Mouse (Mus musculus): ENCODE measurements around the gene Mphosph9. TPM values are rescaled to one million over a fixed set of nuclear protein-coding genes. Genes with fewer than 3 reads are reported as not detected.

The Mphosph9 gene
- polyA plus RNA-seq, 1 experiment from 2014 or later, result 8.7 TPM

DNA sequence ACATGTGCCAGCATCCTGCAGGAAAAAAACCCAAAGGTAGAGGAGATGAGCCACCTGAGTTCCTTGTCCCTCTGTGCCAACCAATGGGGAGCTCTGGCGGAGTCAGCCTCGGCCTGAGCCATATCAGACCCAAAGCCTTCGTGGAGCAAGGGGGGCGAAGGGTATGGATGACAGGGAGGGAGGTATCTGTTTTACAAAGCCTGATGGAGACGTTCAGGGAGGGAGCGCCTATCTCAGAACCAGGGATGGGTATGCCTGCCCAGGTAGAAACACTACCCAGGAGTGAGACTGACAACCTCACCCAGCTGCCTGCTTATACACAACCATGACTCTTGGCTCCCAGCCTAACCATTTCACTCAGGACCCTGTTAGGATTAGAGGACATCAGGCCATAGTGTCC is 111.4 kb downstream of the Mphosph9 start:
- no peak for ATAC-seq
- H3K36me3 ChIP-seq, result peaks cover 25% of the 10 kb centered on the region
- no peaks in the 10 kb centered on the region for H3K9me3 ChIP-seq (replicated peaks)
- H3K4me2 ChIP-seq, result no peak overlapping the region
- H3K4me3 ChIP-seq, result no peak overlapping the region
- no peak overlapping the region for H3K27ac ChIP-seq
- peaks cover 71% of the 10 kb centered on the region for H3K4me1 ChIP-seq
- 70% methylated on average over 6 of the region's 6 CpGs for WGBS (ENCODE audit: insufficient replicate concordance)
- H3K9ac ChIP-seq, result no peak overlapping the region
- no peaks in the 10 kb centered on the region for H3K27me3 ChIP-seq (replicated peaks)

DNA sequence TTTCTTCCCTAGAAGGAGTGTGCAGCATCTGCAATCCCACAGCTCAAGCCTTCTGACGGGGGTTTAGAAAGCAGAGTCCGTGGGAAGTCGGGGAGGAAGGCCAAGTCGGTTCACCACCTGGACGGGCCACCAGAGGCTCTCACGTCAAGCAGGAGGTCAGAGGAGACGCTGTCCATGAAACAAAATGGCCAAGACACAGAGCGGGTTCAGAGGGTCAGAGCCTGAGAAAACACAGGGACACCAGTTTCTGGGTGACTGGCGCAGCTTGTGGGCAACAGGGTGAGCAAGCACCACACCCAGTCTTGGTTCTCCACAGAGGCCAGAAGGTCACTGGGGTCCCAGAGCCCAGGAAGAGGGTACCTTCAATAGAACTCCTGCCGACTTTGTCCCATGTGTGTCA is 112.1 kb downstream of the Mphosph9 start:
- Histone ChIP-seq H3K4me1 (peaks cover 71% of the 10 kb centered on the region), H3K4me3 (no peak overlapping the region), H3K9me3 (replicated peaks) (no peaks in the 10 kb centered on the region), H3K36me3 (peaks cover 25% of the 10 kb centered on the region), H3K9ac (no peak overlapping the region), H3K4me2 (no peak overlapping the region), H3K27ac (0 out of 2 replicates have a peak overlapping the region, but pooled peaks have one; percentile 62), H3K27me3 (replicated peaks) (no peaks in the 10 kb centered on the region)
- no peak for ATAC-seq
- 76% methylated on average over 10 of the region's 10 CpGs for WGBS (ENCODE audit: insufficient replicate concordance)

DNA sequence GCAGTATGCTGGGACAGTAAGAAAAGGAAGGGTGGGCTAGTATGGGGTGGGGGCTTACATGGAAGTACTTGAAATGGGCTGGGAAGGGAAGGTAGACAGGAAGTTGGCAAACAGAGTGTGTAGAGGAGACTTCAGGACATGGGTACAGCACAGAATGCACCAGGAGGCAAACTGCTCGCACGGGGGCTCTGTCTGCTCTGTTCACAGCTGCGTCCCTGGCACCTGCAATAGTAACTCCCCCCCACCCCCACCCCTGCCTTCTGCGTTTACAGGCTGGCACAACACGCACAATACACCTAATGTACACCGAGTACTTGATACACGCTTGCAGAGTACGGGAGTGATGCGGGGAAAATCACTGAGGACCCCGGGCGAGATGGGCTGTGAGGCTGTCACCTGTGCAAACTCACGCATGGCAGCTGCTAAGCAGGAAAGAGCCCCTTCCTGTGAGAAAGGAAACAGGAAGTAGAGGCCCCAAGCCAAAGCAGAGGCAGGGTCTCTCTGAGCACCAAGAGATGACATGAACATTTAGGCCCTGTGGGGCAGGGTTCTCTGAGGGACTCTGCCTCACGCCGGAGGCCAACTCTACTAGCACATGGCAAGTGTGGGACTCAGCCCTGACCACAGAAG is 113.1 kb downstream of the Mphosph9 start:
- H3K4me2 ChIP-seq, result no peak overlapping the region
- no peak for ATAC-seq

DNA sequence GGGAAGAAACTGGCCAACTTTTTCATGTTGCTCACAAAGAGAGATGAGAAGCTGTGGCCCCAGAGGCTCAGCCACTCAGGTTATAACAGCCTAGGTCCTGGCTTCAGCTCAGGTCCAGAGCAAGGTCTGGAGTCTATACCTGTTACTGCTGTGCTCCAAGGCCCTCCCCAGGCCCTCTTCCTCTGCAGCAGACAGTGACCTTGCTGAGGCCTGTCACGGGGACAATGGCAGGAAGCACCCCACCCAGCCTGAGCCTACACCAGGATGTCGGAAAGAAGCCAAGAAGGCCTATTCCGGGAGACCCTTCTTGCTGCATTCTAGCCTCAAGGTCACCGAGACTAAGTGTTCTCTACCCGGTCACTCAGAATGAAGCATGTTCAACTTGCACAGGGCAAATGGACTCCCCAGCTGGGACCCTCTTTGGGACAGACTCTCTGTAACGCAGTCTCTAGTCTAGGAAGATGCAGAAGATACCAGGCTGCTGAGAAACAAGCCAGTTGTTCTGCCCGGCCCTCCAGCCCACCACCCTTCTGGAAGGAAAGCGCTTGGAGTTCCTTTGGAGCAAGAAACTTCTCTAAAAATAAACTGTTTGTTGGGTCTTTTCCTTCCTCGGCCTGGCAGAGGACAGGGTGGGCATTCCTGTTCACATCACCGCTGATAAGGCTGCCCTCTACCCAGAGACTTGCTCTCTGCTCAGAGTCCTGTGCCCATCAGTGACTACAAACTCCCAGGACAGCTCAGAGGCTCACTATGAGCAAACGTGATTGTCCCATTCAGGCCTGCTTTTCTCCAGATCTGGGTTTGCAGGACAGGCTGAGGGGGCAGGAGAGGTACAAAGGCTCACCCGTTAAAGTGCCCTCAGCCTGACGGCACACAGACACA is 113.9 kb downstream of the Mphosph9 start:
- no peak for ATAC-seq
- H3K4me1 ChIP-seq, result peaks cover 85% of the 10 kb centered on the region

More for the DNA sequence above, 113.1 kb downstream of the Mphosph9 start:
- WGBS (ENCODE audit: insufficient replicate concordance), result 50% methylated on average over 14 of the region's 14 CpGs
- Histone ChIP-seq H3K9me3 (replicated peaks) (no peaks in the 10 kb centered on the region), H3K27ac (peak overlapping the region; percentile 62; the same call in 1 of the 2 replicates), H3K4me1 (peaks cover 80% of the 10 kb centered on the region), H3K36me3 (peaks cover 25% of the 10 kb centered on the region), H3K9ac (no peak overlapping the region), H3K4me3 (no peak overlapping the region), H3K27me3 (replicated peaks) (no peaks in the 10 kb centered on the region)

DNA sequence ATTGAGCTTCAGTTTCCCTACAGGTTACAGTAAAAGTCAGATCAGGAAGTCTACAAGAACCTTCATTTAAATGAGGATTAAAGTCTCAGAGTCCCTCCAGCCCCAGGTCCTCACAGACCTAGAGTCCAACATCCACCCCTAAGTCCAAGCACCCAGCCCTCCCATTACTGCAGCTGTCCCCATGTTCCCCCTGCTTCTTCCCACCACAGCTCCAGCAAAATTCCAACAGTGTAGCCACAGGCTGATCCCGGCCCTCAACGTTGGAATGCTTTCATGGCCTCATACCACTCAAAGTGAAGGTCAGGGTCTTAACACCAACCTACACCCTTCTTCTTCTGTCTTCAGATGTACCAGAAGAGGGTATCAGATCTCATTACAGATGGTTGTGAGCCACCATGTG is 116.1 kb downstream of the Mphosph9 start:
- Histone ChIP-seq H3K9me3 (replicated peaks) (no peaks in the 10 kb centered on the region), H3K4me3 (no peak overlapping the region), H3K4me1 (peaks cover 90% of the 10 kb centered on the region), H3K27ac (peak overlapping the region; percentile 53; the same call in 1 of the 2 replicates), H3K27me3 (replicated peaks) (no peaks in the 10 kb centered on the region), H3K9ac (no peak overlapping the region), H3K4me2 (no peak overlapping the region), H3K36me3 (peaks cover 25% of the 10 kb centered on the region)
- no peak for ATAC-seq
- 80% methylated on average over 2 of the region's 2 CpGs for WGBS (ENCODE audit: insufficient replicate concordance)

More for the DNA sequence above, 113.9 kb downstream of the Mphosph9 start:
- WGBS (ENCODE audit: insufficient replicate concordance), result 45% methylated on average over 13 of the region's 13 CpGs
- no peak overlapping the region for H3K4me3 ChIP-seq
- H3K27me3 ChIP-seq (replicated peaks), result no peaks in the 10 kb centered on the region
- H3K36me3 ChIP-seq, result peaks cover 25% of the 10 kb centered on the region
- H3K9me3 ChIP-seq (replicated peaks), result no peaks in the 10 kb centered on the region
- no peak overlapping the region for H3K4me2 ChIP-seq
- 0 out of 2 replicates have a peak overlapping the region, but pooled peaks have one; percentile 45 for H3K27ac ChIP-seq
- H3K9ac ChIP-seq, result no peak overlapping the region

DNA sequence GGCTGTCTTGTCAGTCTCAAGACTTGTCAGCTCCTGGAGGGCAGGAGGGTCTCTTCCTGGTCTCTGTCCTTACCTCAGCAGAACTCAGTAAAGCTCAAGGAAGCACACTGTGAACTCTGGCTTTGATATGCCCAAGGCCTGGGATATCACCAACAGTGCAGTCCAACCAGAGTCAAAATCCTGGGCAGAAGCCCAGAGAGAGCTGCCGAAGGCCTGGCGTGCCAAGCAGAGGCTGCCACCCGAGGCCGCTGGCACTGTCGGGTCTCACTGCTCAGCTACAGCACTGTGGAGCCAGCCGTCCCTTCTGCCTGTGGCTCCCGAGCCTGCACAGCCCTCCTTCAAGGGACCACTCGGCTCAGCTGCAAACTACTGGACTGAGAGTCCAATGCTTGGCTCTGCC is 116.5 kb downstream of the Mphosph9 start:
- Histone ChIP-seq H3K27ac (peak overlapping the region; percentile 53; the same call in 1 of the 2 replicates), H3K4me3 (no peak overlapping the region)
- 78% methylated on average over 8 of the region's 8 CpGs for WGBS (ENCODE audit: insufficient replicate concordance)

DNA sequence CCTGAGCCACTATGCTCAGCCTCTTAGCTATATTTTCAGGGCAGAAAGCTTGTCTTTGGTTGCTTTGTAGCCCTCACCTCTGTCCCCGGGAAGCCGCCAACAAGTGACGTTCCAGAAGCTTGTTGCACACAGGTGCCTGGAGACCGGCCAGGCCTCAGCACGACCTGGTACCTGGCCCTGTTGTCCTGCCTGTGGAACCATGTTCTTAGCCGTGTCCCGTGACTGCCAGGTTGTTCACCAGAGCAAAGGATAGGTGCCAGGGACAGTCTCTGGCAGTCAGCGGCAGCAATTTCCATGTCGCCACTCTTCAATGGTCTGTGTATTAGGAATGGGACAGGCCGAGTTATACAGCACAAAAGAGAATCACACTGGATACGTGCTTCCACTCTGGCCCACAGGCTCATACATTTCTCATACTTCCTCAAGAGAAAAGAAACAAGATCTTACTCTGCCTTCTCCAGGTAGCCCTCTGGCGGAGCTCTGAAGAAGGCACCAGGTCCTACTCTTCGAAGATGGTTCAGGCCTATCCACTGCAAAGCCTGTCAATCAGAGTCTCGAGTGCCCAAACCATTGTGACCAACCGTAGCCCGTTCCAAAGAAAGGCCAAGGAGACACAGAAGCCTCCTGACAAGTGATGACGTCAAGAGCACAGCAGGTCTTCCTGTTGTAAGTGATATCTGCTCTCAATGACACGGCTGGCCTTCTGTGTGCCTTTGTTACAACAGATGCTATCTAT is 117.3 kb downstream of the Mphosph9 start:
- WGBS (ENCODE audit: insufficient replicate concordance), result 59% methylated on average over 18 of the region's 18 CpGs
- peaks cover 90% of the 10 kb centered on the region for H3K4me1 ChIP-seq

More for the DNA sequence above, 116.5 kb downstream of the Mphosph9 start:
- Histone ChIP-seq H3K4me1 (peaks cover 90% of the 10 kb centered on the region), H3K27me3 (replicated peaks) (no peaks in the 10 kb centered on the region), H3K9ac (no peak overlapping the region), H3K4me2 (no peak overlapping the region), H3K9me3 (replicated peaks) (no peaks in the 10 kb centered on the region), H3K36me3 (peaks cover 24% of the 10 kb centered on the region)
- no peak for ATAC-seq

DNA sequence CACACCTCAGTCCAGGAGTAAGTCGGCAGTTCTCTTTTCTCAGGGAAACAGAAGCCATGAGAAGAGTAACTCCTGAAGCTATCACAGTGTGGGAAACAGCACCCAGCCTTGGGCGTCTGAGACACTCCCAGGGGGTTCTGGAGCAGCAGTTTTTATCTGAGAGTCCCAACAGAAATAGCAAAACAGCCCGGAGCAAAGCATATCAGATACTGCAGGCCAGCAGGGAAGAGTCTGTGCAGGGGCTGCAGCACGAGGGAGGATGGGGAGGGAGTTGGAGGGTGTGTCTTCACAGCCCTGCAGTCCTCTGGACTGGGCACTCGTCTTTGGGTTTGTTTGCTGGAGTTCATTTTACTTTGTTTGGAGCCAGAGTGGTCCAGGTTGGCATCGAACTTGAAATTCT is 117.9 kb downstream of the Mphosph9 start:
- H3K27ac ChIP-seq, result peak overlapping the region; percentile 80
- WGBS (ENCODE audit: insufficient replicate concordance), result 24% methylated on average over 6 of the region's 6 CpGs
- H3K4me2 ChIP-seq, result peak overlapping the region; percentile 53
- no peak overlapping the region for H3K4me3 ChIP-seq
- H3K36me3 ChIP-seq, result peaks cover 10% of the 10 kb centered on the region
- peak overlapping the region; percentile 17; the same call in 1 of the 2 replicates for H3K9ac ChIP-seq
- no peaks in the 10 kb centered on the region for H3K27me3 ChIP-seq (replicated peaks)
- no peaks in the 10 kb centered on the region for H3K9me3 ChIP-seq (replicated peaks)
- peaks cover 90% of the 10 kb centered on the region for H3K4me1 ChIP-seq
- ATAC-seq, result peak; percentile 88

More for the DNA sequence above, 117.3 kb downstream of the Mphosph9 start:
- no peaks in the 10 kb centered on the region for H3K9me3 ChIP-seq (replicated peaks)
- ATAC-seq, result no peak
- H3K4me2 ChIP-seq, result peak overlapping the region; percentile 53
- peaks cover 16% of the 10 kb centered on the region for H3K36me3 ChIP-seq
- H3K4me3 ChIP-seq, result no peak overlapping the region
- no peaks in the 10 kb centered on the region for H3K27me3 ChIP-seq (replicated peaks)
- no peak overlapping the region for H3K9ac ChIP-seq
- H3K27ac ChIP-seq, result peak overlapping the region; percentile 80

DNA sequence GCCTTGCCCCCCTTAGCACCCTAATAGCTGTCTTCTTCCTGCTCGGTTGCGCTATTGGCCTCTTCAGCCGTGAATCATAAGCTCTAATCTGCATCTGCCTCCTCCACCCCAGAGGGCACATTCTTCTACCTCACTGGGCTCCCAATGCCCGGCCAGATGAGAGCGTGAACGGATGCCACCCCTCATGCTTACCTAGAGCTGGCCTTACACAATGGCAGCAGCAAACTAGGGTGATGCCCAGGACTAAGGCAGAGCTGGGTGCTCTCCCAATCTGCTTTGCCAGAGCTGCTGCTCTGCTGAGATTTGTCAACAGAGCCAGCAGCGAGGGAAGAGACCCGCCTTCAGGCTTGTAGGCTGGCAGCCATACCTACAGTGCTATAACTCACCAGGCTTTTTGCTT is 119.7 kb downstream of the Mphosph9 start:
- Histone ChIP-seq H3K4me1 (peaks cover 90% of the 10 kb centered on the region), H3K36me3 (peaks cover 2% of the 10 kb centered on the region), H3K9ac (no peak overlapping the region), H3K4me3 (no peak overlapping the region), H3K27ac (peak overlapping the region; percentile 22; the same call in 1 of the 2 replicates), H3K9me3 (replicated peaks) (no peaks in the 10 kb centered on the region), H3K27me3 (replicated peaks) (no peaks in the 10 kb centered on the region), H3K4me2 (0 out of 2 replicates have a peak overlapping the region, but pooled peaks have one; percentile 5)
- 74% methylated on average over 8 of the region's 8 CpGs for WGBS (ENCODE audit: insufficient replicate concordance)
- no peak for ATAC-seq

DNA sequence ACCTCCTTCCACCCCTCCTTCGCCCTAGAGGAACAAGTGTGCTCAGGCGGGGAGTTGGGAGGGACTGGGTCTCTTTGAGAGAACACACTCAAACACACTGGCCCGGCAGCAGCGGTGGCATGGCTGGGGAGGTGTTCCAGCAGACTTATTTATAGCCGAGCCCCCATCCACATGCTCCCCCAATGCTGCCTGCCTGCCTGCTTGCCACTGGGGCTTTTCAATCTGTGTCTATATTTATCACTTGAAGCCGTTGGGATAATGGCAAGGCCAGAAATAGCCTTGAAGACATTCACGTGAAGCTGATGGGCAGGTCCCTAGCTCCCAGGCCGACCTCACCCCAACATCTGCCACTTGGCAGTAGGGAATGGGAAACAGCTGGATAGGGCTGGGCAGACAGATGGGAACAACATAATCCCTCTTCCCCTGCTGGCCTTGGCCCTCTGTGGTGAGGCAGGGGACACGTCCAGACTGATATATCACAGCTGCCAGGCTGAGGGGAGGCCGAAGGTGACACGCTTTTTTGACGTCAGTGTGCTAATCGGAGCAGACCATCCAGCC is 121.2 kb downstream of the Mphosph9 start:
- peak overlapping the region; percentile 7; the same call in 1 of the 2 replicates for H3K27ac ChIP-seq
- no peaks in the 10 kb centered on the region; the same call in 1 of the 2 replicates for H3K36me3 ChIP-seq
- H3K4me2 ChIP-seq, result no peak overlapping the region
- 49% methylated on average over 13 of the region's 13 CpGs for WGBS (ENCODE audit: insufficient replicate concordance)
- no peak overlapping the region for H3K9ac ChIP-seq
- peak; percentile 17; the same call in 1 of the 2 replicates for ATAC-seq
- no peaks in the 10 kb centered on the region for H3K27me3 ChIP-seq (replicated peaks)
- peaks cover 97% of the 10 kb centered on the region for H3K4me1 ChIP-seq
- no peak overlapping the region for H3K4me3 ChIP-seq
- no peaks in the 10 kb centered on the region for H3K9me3 ChIP-seq (replicated peaks)

DNA sequence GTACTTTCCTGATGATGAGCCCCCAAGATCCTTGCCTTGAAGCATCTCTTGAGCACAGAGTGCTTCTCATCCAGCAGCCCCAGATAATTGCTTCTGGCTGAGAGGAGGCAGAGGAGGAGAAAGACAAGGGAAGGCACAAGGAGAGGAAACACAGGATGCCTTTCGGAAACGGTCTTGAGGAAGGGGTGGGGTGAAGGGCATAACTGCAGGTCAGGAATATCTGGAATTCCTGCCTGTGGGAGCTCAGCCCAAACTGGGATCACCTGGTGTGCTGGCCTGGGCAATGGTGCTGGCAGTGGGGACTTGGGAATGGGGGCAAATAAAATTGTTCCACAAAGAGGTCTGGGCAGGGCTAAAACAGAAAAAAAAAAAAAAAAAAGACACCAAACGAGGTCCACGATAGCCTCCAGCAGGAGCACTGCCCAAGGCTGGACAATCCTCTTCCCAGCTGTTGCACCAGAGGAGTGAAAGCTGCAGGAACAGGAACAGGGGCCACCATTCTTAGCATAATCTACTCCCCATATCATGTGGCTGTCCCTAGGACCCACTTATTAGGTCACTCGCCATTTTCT is 121.9 kb downstream of the Mphosph9 start:
- ATAC-seq, result no peak
- Histone ChIP-seq H3K9ac (no peak overlapping the region), H3K4me1 (peaks cover 97% of the 10 kb centered on the region), H3K27me3 (replicated peaks) (no peaks in the 10 kb centered on the region), H3K4me3 (no peak overlapping the region), H3K4me2 (no peak overlapping the region), H3K36me3 (no peaks in the 10 kb centered on the region; the same call in 1 of the 2 replicates), H3K9me3 (replicated peaks) (no peaks in the 10 kb centered on the region), H3K27ac (no peak overlapping the region)
- 78% methylated on average over 5 of the region's 5 CpGs for WGBS (ENCODE audit: insufficient replicate concordance)
